Mouse (Mus musculus) limb, embryonic 15.5 days (tissue): ENCODE results near the gene Slc16a4. TPM values are rescaled to one million over a fixed set of nuclear protein-coding genes. Genes with fewer than 3 reads are reported as not detected.
A peak's percentile ranks its signal among the peaks of the same experiment; 100 is the strongest.
"Not testable (repeated sequence)": the region's sequence is repeated elsewhere in the genome, so short reads cannot be mapped to it uniquely, and the experiment has no call there.

Experiments used
- ATAC-seq: fragments of 200-750 bp; cut with Nextera tagmentation; 2 replicates; pipeline ENCODE4 v1.8.0; 2017; ENCODE audit warnings: low read depth, moderate TSS enrichment; ENCODE audit not compliant: insufficient number of reproducible peaks, low FRiP score, low TSS enrichment
- H3K27ac ChIP-seq: fragments of 300-500 bp; sonication (generic); 2 replicates; pipeline ENCODE4 v1.5.1; 2015; ENCODE audit warnings: moderate library complexity, mild to moderate bottlenecking, inconsistent platforms
- H3K27me3 ChIP-seq: fragments of 300-500 bp; sonication (generic); 2 replicates; pipeline ENCODE4 v1.6.1; 2015; ENCODE audit warnings: inconsistent platforms
- H3K36me3 ChIP-seq: fragments of 300-500 bp; sonication (generic); 2 replicates; pipeline ENCODE4 v1.6.1; 2015; ENCODE audit warnings: inconsistent platforms
- H3K4me1 ChIP-seq: fragments of 300-500 bp; sonication (generic); 2 replicates; pipeline ENCODE4 v1.6.1; 2015; ENCODE audit warnings: inconsistent platforms
- H3K4me2 ChIP-seq: fragments of 300-500 bp; sonication (generic); 2 replicates; pipeline ENCODE4 v1.6.1; 2015; ENCODE audit warnings: mild to moderate bottlenecking, inconsistent platforms
- H3K4me3 ChIP-seq: fragments of 300-500 bp; sonication (generic); 2 replicates; pipeline ENCODE4 v1.5.1; 2015; ENCODE audit warnings: mild to moderate bottlenecking, inconsistent platforms
- H3K9ac ChIP-seq: fragments of 300-500 bp; sonication (generic); 2 replicates; pipeline ENCODE4 v1.6.1; 2015; ENCODE audit warnings: inconsistent platforms
- H3K9me3 ChIP-seq: fragments of 300-500 bp; sonication (generic); 2 replicates; pipeline ENCODE4 v1.6.1; 2016; ENCODE audit warnings: inconsistent platforms
- WGBS: fragments of 180-500 bp; shearing (Covaris S2); methylation state at CpG from one replicate; pipeline ENCODE4 v1.1.7; 2015; 5-methylcytosine and 5-hydroxymethylcytosine counted together
- polyA plus RNA-seq: library from polyadenylated mRNA; unstranded; fragments of >200 nt; fragmentation: Nextera tagmentation; extraction: Ambion mirVana; gene quantifications from 2 replicates; pipeline ENCODE4 v1.2.1, GENCODE M21; 2015

Slc16a4 gene
- polyA plus RNA-seq, 1 experiment from 2014 or later, result 7.1 TPM

DNA sequence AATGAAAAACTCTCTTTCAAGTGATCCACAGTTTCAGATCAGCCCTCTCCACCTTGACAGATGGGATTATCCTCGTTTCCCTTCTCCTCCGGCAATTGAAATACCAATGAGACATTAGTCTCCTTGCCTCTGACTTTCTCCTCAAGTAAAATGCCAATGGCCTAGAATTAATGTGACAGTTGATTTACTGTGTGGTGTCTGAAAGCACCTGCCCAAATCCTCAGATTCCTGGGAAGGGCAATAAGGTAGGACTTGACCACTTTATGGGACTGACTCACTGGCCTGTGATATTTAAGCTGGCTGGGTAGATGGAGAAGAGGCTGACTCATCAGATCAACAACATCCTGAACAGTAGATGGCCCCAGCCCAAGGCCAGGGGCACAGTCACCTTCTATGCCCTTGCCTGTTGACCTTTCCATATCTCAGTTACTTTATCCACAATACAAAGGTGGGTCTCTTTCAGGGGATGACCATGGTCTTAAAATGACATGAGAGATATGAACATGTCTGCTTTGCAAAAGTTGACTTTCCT lies 24.1 kb upstream of the Slc16a4 start:
- H3K4me1 ChIP-seq, result no peaks in the 10 kb centered on the region
- H3K4me3 ChIP-seq, result no peak overlapping the region
- no peak overlapping the region for H3K4me2 ChIP-seq
- H3K27me3 ChIP-seq, result no peaks in the 10 kb centered on the region
- no peaks in the 10 kb centered on the region for H3K36me3 ChIP-seq
- H3K27ac ChIP-seq, result no peak overlapping the region
- no peak overlapping the region for H3K9ac ChIP-seq
- WGBS, result 47% methylated on average over 2 of the region's 2 CpGs
- no peaks in the 10 kb centered on the region for H3K9me3 ChIP-seq
- no peak for ATAC-seq

DNA sequence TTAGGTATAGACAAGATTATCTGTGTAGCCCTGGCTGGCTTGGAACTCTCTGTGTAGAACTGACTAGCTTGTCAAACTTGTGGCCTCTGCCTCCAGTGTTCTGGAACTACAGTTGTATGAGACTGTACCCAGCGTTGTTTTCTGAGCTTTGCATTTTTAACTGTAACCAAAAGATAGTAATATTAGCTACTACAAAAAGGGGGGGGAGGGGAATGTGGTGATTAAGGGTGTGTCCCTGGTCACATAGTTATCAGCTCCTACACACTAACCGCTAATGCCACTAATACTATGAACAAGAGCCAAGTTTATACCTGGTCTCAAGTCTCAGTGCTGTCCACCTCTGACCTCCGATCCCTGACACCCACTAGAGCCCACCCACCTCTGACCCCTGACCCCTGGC lies 18.6 kb upstream of the Slc16a4 start:
- Histone ChIP-seq H3K4me1 (no peaks in the 10 kb centered on the region), H3K4me3 (no peak overlapping the region), H3K4me2 (no peak overlapping the region), H3K9ac (no peak overlapping the region), H3K36me3 (no peaks in the 10 kb centered on the region), H3K27ac (no peak overlapping the region), H3K9me3 (no peaks in the 10 kb centered on the region), H3K27me3 (no peaks in the 10 kb centered on the region)
- no peak for ATAC-seq
- 90% methylated on average over 3 of the region's 3 CpGs for WGBS

DNA sequence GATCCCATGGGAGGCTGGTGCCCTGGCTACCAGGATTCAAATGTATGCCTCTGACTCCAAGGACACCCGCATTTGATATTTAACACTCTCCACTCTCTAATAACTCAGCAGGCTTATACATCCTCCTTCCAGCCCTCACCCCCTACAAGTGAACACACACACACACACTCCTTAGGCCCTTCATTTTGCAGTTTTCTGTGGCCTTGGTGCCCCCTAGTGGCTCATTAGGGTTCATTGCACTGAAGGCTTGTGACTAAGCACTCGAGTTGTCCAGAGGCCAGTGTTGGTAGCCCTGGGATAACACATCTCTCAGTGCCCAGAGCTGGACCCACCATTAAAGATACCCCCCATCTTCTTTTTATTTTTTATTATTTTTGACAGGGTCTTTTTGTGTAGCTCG lies 17.2 kb upstream of the Slc16a4 start:
- H3K9ac ChIP-seq, result no peak overlapping the region
- no peak overlapping the region for H3K4me3 ChIP-seq
- no peak overlapping the region for H3K27ac ChIP-seq
- no peak overlapping the region for H3K4me2 ChIP-seq
- H3K9me3 ChIP-seq, result no peaks in the 10 kb centered on the region
- 12% methylated on average over 3 of the region's 3 CpGs for WGBS
- no peaks in the 10 kb centered on the region for H3K4me1 ChIP-seq
- H3K27me3 ChIP-seq, result no peaks in the 10 kb centered on the region
- no peaks in the 10 kb centered on the region for H3K36me3 ChIP-seq
- ATAC-seq, result no peak

DNA sequence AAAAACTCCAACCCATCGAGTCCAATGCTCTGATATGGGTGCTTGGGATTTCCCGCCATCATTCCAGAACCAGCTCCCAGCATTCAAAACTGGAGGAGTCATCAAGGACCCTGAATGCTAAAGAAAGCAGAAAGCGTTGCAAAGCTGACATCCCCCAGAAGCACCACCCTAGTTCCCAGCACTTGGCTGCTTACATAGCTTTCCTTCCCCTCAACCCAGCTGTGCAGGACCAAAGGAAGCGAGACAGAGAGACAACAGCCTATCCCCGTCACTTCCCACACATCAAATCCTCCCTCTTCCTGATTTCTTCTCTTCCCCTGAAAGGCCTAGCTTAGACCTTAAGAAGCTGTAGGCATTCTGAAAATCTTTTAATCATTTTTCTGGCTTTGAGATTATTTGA lies 15.7 kb upstream of the Slc16a4 start:
- H3K27ac ChIP-seq, result no peak overlapping the region
- H3K4me3 ChIP-seq, result no peak overlapping the region
- no peak overlapping the region for H3K9ac ChIP-seq
- no peak overlapping the region for H3K4me2 ChIP-seq
- peaks cover 6% of the 10 kb centered on the region for H3K4me1 ChIP-seq
- H3K9me3 ChIP-seq, result no peaks in the 10 kb centered on the region
- no peaks in the 10 kb centered on the region for H3K36me3 ChIP-seq
- no peaks in the 10 kb centered on the region for H3K27me3 ChIP-seq
- WGBS, result 70% methylated on average over 5 of the region's 5 CpGs
- no peak for ATAC-seq

DNA sequence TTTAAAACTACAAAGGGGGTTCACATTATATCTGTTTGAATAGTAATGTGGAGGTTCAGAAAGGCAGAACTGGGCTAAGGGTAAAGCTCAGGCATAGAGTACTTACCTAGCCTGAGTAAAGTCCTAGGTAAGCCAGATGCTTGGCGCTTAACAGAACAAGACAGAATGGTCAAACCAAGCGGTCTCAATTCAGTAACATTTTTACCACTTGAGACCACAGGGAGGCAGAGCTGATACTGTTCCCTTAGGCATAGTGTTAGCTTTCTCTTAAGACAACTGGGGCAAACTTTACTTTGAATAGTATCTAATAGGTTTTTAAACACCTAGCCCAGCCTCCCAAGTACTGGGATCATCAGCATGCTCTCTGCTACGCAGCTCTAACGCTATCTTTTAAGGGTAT lies 15.0 kb upstream of the Slc16a4 start:
- Histone ChIP-seq H3K36me3 (no peaks in the 10 kb centered on the region), H3K27me3 (no peaks in the 10 kb centered on the region), H3K27ac (no peak overlapping the region), H3K9me3 (no peaks in the 10 kb centered on the region), H3K4me3 (no peak overlapping the region), H3K9ac (no peak overlapping the region), H3K4me1 (peaks cover 6% of the 10 kb centered on the region), H3K4me2 (no peak overlapping the region)
- ATAC-seq, result no peak
- 54% methylated on average over 4 of the region's 4 CpGs for WGBS

DNA sequence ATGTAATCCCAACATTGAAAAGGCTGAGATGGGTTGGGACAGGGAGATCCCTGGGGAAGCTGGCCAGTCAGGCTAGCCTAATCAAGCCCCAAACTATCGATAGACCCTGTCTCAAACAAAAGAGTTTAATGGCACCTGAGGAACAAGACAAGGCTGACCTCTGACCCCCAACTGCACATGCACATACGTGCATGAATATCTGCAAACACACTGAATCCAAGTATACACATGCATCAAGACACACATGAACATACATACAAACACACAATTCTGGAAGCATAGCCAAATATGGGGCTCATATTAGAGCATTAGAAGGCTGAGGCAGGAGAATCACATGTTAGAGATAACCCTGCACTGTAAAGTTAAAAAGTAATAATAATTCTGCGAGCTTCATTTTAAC lies 14.4 kb upstream of the Slc16a4 start:
- no peak overlapping the region for H3K4me3 ChIP-seq
- peaks cover 6% of the 10 kb centered on the region for H3K4me1 ChIP-seq
- no peaks in the 10 kb centered on the region for H3K9me3 ChIP-seq
- 77% methylated on average over 3 of the region's 3 CpGs for WGBS
- H3K9ac ChIP-seq, result no peak overlapping the region
- no peak for ATAC-seq
- no peaks in the 10 kb centered on the region for H3K36me3 ChIP-seq
- H3K27me3 ChIP-seq, result no peaks in the 10 kb centered on the region
- no peak overlapping the region for H3K27ac ChIP-seq
- no peak overlapping the region for H3K4me2 ChIP-seq

DNA sequence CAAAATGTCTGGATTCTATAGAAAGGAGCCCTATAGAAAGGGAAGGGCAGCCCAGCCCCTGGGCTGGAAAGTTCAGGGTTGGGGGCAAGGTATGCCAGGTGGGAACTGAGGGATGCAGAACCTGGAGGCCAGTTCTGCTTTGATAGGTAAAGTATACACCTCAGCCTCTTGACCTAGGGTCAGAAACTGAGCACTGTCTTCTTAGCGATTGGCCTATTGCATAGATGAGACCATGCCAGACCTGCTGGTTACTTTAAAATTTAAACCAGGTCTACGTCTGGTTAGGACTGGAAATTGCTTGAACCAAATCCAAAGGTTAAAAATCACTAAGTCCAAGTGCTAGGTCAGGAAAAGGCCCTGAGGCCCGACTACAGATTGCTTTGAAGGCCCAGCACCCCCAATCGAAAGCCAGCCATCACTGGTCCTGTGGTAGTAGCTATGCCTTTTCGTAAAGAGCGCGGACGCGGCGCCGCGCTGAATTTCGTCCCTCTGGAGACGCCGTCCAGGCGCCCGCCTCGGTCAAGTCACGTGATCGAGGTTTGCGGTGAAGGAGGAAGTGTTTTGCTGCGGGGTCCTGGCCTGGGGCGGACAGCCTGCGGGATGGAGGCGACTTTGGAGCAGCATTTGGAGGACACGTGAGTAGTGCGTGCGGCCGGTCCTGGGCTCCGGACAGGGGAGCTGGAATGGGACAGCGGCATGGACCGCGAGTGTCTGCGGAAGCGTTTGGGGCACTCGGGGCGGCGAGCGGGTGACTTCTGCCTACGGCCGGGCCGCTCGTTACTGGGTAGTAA lies 12.4 kb upstream of the Slc16a4 start, which contains the start of gene Lamtor5:
Gene Lamtor5 (plus strand): TSS at position 380 of the 791 bp plus-strand sequence.
- no peak within 1 kb of the TSS for H3K27ac ChIP-seq
- H3K4me2 ChIP-seq, result peak within 1 kb of the TSS; percentile 65
- no peaks in the 10 kb centered on the region for H3K9me3 ChIP-seq
- peak; percentile 86 for ATAC-seq
- peaks cover 9% of the 10 kb centered on the region for H3K36me3 ChIP-seq
- H3K27me3 ChIP-seq, result no peaks in the 10 kb centered on the region
- 3% methylated on average over 43 of the region's 43 CpGs for WGBS
- peaks cover 6% of the 10 kb centered on the region for H3K4me1 ChIP-seq
- peak within 1 kb of the TSS; percentile 98 for H3K4me3 ChIP-seq
- H3K9ac ChIP-seq, result peak within 1 kb of the TSS; percentile 72

DNA sequence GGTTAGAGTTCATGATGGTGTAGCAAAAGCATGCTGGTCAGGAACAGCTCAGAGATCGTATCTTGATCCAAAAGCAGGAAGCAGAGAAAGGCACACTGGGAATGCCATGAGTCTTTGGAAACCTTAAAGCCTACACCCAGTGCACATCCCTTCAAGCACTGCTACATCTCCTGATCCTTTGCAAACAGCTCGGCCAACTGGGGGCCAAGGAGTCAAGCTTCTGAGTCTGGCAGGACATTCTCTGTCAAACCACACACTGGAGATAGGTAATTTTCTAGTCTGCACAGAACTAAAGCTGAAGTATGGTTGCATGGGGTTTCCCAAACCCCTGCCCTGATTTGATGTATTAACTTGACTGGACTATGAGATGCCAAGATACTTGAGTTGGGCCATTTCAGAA lies 4.9 kb upstream of the Slc16a4 start:
- Histone ChIP-seq H3K27ac (no peak overlapping the region), H3K4me1 (peaks cover 6% of the 10 kb centered on the region), H3K4me3 (no peak overlapping the region), H3K4me2 (no peak overlapping the region), H3K27me3 (no peaks in the 10 kb centered on the region), H3K9ac (no peak overlapping the region), H3K36me3 (peaks cover 14% of the 10 kb centered on the region), H3K9me3 (no peaks in the 10 kb centered on the region)
- no peak for ATAC-seq
- 79% methylated on average over 2 of the region's 2 CpGs for WGBS

DNA sequence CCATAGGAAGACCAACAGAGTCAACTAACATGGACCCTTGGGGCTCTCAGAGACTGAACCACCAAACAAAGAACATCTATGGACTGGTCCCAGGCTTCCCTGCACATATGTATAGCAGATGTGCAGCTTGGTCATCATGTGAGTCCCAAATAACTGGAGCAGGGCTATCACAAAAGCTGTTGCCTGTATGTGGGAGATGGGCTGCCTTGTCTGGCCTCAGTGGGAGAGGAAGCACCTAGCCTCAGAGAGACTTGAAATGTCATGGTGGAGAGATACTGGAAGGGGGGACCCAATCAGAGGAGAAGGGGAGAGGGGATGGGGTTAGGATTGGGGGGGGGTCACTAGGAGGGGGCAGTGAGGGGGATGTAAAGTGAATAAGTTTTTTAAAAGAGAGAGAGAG lies 3.7 kb upstream of the Slc16a4 start:
- no peaks in the 10 kb centered on the region for H3K9me3 ChIP-seq
- peaks cover 12% of the 10 kb centered on the region for H3K36me3 ChIP-seq
- H3K4me3 ChIP-seq, result no peak overlapping the region
- H3K4me2 ChIP-seq, result no peak overlapping the region
- no peak overlapping the region for H3K9ac ChIP-seq
- H3K27me3 ChIP-seq, result no peaks in the 10 kb centered on the region
- H3K4me1 ChIP-seq, result peaks cover 6% of the 10 kb centered on the region
- ATAC-seq, result no peak
- H3K27ac ChIP-seq, result no peak overlapping the region

DNA sequence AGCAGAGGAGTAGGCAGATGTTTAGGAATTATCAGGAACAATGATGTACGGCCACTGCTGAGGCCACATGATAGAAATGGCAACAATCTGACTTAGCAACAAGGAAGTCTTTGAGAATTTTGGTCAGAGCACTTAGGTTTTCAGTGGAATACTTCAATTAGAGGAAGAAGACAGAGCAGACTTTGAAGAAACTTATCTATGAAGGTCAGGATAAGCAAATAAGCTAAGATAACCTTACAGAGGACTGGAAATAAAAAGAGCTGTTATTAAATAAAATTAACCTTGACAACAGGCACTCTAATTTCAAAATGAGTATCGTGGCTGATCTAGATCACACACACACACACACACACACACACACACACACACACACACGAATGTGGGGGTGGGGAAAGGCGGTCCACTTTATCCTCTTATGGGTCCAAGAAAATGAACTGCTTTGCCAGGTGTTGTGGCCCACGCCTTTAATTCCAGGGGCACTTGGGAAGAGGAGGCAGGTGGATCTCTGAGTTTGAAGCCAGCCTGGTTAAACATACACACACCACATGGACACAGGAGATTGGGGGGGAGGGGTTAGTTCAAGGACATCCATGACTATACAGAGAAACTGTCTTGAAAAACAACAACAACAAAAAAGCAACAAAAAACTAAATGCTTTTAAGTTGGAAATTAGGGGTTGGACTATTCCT lies 4.8 kb downstream of the Slc16a4 start:
- Histone ChIP-seq H3K4me3 (no peak overlapping the region), H3K36me3 (peaks cover 7% of the 10 kb centered on the region; the same call in 1 of the 2 replicates), H3K27ac (no peak overlapping the region), H3K27me3 (no peaks in the 10 kb centered on the region), H3K4me2 (no peak overlapping the region), H3K4me1 (peaks cover 4% of the 10 kb centered on the region), H3K9me3 (no peaks in the 10 kb centered on the region), H3K9ac (no peak overlapping the region)
- no peak for ATAC-seq
- 82% methylated on average over 5 of the region's 5 CpGs for WGBS

DNA sequence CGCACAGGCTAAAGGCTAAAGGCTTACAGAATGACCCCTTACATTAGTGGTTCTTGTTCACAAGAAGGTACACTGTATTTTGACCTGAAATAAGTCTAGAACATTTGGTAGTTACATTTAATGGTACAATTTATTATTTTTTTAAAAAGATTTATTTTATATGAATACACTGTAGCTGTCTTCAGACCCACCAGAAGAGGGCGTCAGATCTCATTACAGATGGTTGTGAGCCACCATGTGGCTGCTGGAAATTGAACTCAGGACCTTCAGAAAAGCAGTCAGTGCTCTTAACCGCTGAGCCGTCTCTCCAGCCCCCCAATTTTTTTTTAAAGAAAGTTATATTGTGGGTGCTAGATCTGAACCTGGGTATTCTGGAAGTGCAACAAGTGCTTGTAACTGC lies 5.9 kb downstream of the Slc16a4 start:
- H3K27ac ChIP-seq, H3K9ac ChIP-seq, H3K4me3 ChIP-seq, H3K4me2 ChIP-seq, H3K9me3 ChIP-seq, H3K4me1 ChIP-seq, ATAC-seq, H3K27me3 ChIP-seq: not testable (repeated sequence)
- 75% methylated on average over 4 of the region's 4 CpGs for WGBS
- peaks cover 14% of the 10 kb centered on the region for H3K36me3 ChIP-seq

DNA sequence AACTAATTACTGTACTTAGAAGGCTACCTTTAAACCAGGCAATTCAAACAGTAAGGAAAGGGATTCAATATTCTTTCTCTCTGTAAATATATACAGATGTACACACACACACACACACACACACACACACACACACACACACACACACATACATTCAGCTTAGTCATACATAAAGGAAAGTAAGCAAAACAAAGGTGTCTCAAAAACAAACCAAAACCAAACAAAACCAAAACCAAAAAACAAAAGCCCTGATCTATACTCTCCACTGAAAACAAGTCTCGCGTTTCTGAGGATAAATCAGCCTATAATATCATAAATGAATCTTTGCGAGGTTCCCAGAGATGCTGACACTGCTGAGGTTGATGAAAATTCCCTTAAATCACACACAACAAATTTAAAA lies 26.3 kb downstream of the Slc16a4 start:
- no peak for ATAC-seq
- H3K9me3 ChIP-seq, result no peaks in the 10 kb centered on the region
- no peak overlapping the region for H3K9ac ChIP-seq
- no peak overlapping the region for H3K4me2 ChIP-seq
- 0 out of 2 replicates have a peak, but pooled peaks cover 8% of the 10 kb centered on the region for H3K36me3 ChIP-seq
- no peak overlapping the region for H3K4me3 ChIP-seq
- WGBS, result 88% methylated on average over 3 of the region's 3 CpGs
- H3K27me3 ChIP-seq, result no peaks in the 10 kb centered on the region
- H3K4me1 ChIP-seq, result no peaks in the 10 kb centered on the region
- H3K27ac ChIP-seq, result no peak overlapping the region
